Mouse (Mus musculus) lung, adult 18-20 months (tissue): ENCODE results near the gene Clasp2.

ENCODE experiments used
- DNase-seq, 2 experiments: peaks; one replicate each; pipeline ENCODE4 v3.0.0; 2022; ENCODE audit warnings: mixed read lengths in 2 of 2

Gene Clasp2

GRCm38 (mm10) chr9:113935638-113936037, 194.4 kb downstream of the Clasp2 start:
- no peak for DNase-seq

- DNase-seq: no peak
These were observed 198.0 kb downstream of the Clasp2 start for GRCm38 (mm10) chr9:113939063-113939850.

GRCm38 (mm10) chr9:113941103-113941805, 200.0 kb downstream of the Clasp2 start:
- no peak for DNase-seq

DNA sequence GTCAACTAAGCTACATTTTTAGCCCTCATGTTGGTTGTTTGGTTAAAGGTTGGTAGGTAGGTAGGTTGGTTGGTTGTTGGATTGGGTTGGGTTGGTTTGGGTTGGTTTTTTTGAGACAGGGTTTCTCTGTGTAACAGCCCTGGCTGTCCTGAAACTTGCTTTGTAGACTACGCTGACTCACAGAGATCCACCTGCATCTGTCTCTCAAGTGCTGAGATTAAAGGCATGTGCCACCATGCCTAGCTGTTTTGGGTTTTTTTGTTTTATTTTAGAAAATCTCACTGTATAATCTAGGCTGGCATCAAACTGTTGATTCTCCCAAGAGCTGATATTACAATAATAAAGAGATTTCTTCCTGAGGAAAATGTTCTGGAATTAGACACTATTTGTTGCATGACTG, 202.1 kb downstream of the Clasp2 start:
- DNase-seq: no peak

DNA sequence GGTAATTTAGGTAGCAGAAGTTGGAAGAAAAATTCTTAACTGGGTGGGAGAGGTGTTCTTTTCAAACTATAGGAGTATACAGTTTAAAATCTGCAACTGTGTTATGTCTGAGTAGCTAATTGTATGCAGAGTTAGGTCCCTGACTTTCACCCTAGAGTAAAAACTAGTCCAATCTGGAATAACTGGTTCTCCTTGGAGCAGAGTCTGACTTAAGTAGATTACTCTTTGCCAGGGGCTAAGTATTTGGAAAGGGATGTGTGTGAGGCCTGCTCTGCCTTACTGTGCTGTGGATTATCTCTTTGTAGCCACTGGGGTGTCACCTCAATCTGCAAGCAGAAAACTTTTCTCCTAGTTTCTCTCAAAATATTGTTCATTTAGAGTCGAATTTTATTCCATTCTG, 205.9 kb downstream of the Clasp2 start:
- no peak for DNase-seq

DNA sequence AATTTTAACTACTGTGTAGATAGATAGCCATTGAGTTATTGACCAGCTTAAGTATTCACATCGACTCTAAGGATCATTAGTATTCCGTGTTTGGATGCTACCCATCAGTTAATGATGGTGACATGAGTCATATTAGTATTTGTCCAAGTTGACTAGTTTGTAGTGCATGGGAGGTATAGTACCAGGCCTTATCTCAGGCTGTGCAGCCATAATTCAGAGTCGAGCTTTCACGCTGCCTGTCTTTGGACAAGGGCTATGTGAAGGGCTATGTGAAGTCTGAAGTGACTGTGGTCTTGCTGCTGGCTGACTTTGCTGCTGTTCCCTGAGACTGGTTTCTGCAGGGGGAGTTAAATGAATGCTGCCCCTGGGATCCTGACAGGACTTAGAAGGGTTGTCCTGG, 216.5 kb downstream of the Clasp2 start:
- no peak for DNase-seq

DNA sequence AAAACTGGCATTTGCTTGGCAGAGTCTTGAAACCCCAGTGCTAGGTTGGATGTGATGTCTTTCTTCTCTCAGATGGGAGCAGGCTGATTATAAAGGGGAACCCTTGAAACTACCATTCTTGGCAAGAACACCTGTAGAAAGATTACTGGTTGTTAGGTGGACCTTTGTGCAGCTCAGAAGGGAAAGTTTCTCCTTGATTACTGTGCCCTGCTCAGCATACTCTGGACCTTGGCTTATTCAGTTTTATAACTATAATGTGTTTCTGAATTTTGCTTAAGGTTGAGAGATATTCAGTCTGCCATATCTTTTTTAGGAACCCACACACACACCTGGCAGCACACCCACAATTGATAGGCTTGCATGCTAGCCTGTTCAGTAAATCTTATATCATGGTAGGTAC, 222.4 kb downstream of the Clasp2 start:
- no peak for DNase-seq

GRCm38 (mm10) chr9:113964415-113964814, 223.1 kb downstream of the Clasp2 start:
- no peak for DNase-seq

GRCm38 (mm10) chr9:113966838-113967237, 225.6 kb downstream of the Clasp2 start:
- DNase-seq: no peak

- no peak for DNase-seq
These were observed 227.7 kb downstream of the Clasp2 start for GRCm38 (mm10) chr9:113968967-113969366.
